Mouse (Mus musculus) liver, embryonic 11.5 days (tissue): Measurements from ENCODE around the gene Gnat2. TPM values are rescaled to one million over a fixed set of nuclear protein-coding genes. Genes with fewer than 3 reads are reported as not detected.

Experiments used
- ATAC-seq: fragments of 200-750 bp; cut with Nextera tagmentation; replicated peaks from 2 replicates; pipeline ENCODE4 v1.8.0; 2017; ENCODE audit warnings: moderate number of reproducible peaks, mild to moderate bottlenecking, moderate TSS enrichment, moderate library complexity; ENCODE audit not compliant: low FRiP score
- DNase-seq: peaks from one replicate; pipeline ENCODE4 v3.0.0-alpha.2; 2017; ENCODE audit warnings: low spot score
- H3K27ac ChIP-seq: fragments of 300-500 bp; sonication (generic); 2 replicates; pipeline ENCODE4 v1.5.1; 2014; ENCODE audit warnings: mild to moderate bottlenecking, low read depth, low read length, control low read depth
- H3K27me3 ChIP-seq: fragments of 300-500 bp; sonication (generic); replicated peaks from 2 replicates; pipeline ENCODE4 v1.6.1; 2014; ENCODE audit warnings: low read length, mixed read lengths; ENCODE audit not compliant: control insufficient read depth, insufficient read depth
- H3K36me3 ChIP-seq: fragments of 300-500 bp; sonication (generic); 2 replicates; pipeline ENCODE4 v1.6.1; 2014; ENCODE audit warnings: mild to moderate bottlenecking, low read length, moderate library complexity, mixed read lengths; ENCODE audit not compliant: control insufficient read depth, insufficient read depth
- H3K4me1 ChIP-seq: fragments of 300-500 bp; sonication (generic); replicated peaks from 2 replicates; pipeline ENCODE4 v1.6.1; 2014; ENCODE audit warnings: low read length, mixed read lengths; ENCODE audit not compliant: control insufficient read depth, insufficient read depth
- H3K4me2 ChIP-seq: fragments of 300-500 bp; sonication (generic); 2 replicates; pipeline ENCODE4 v1.6.1; 2014; ENCODE audit warnings: mild to moderate bottlenecking, control low read depth, moderate library complexity
- H3K4me3 ChIP-seq: fragments of 300-500 bp; sonication (generic); 2 replicates; pipeline ENCODE4 v1.5.1; 2014; ENCODE audit warnings: low read depth, low read length, control low read depth
- H3K9ac ChIP-seq: fragments of 300-500 bp; sonication (generic); 2 replicates; pipeline ENCODE4 v1.6.1; 2014; ENCODE audit warnings: low read depth, low read length, control low read depth
- H3K9me3 ChIP-seq: fragments of 300-500 bp; sonication (generic); 2 replicates; pipeline ENCODE4 v1.6.1; 2016; ENCODE audit warnings: low read length, inconsistent platforms, mixed read lengths; ENCODE audit not compliant: control insufficient read depth
- WGBS: fragments of 180-500 bp; shearing (Covaris S2); extraction: QIAGEN DNeasy Blood & Tissue Kit; methylation state at CpG from one replicate; pipeline ENCODE4 v1.1.7; 2014; 5-methylcytosine and 5-hydroxymethylcytosine counted together
- polyA plus RNA-seq: library from polyadenylated mRNA; unstranded; fragments of >200 nt; fragmentation: Nextera tagmentation; extraction: Ambion mirVana; gene quantifications from 2 replicates; pipeline ENCODE4 v1.2.1, GENCODE M21; 2014

The Gnat2 gene
- polyA plus RNA-seq, 1 experiment from 2014 or later, result 4.2 TPM

DNA sequence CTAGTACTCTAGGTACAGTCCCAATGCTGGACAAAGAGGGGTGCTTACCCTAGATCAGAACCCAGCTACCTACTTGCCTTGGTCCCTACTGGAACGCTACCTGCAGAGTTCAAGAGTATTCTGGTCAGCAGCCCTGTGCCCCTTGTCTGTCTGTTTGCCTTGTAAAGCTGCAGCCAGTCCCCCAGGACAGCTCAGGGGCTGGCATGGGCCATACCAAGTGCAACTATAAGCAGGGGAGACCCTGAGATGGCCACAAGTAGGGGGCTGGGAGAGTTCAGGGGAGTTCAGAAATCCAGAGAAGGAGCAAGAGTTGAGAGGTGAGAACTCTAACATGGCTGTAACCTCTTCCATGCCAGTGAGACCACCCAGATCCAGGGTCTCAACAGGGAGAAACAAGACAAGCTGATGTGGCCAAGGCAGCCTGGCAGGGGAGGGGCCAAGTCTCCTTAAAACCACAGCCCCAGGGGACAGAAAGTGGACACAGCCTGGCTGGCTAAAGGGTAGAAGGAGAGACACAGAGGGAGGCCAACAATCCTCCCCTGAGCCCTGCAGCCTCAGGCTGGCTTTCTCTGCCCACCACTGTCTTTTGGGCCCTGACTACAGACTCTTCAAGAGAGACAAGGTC, 10.2 kb upstream of the Gnat2 start:
- DNase-seq (no peak), ATAC-seq (no peak)
- 67% methylated on average over 1 of the region's 1 CpGs for WGBS
- Histone ChIP-seq H3K27ac (peak overlapping the region; percentile 50; the same call in 1 of the 2 replicates), H3K9me3 (no peaks in the 10 kb centered on the region), H3K4me1 (peaks cover 38% of the 10 kb centered on the region), H3K4me3 (peak overlapping the region; percentile 92), H3K4me2 (peak overlapping the region; percentile 83), H3K9ac (peak overlapping the region; percentile 97), H3K27me3 (no peaks in the 10 kb centered on the region), H3K36me3 (peaks cover 32% of the 10 kb centered on the region)

DNA sequence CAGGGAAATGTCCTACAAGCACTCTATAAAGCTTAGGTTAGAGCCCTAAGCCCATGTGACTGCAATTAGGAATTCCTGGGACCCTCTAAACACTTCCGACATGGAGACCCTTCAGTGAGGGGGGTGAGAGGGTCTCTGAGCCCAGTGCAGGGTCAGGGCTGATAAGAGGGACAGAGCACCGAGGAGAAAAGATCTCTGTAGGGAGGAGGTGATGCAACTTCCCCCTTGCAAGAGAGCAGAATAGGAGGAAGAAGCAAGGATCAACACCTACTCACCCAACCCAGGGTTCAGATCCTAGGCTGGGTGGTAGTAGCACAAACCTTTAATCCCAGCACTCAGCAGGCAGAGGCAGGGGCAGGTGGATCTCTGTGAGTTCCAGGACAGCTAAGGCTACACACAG, 9.4 kb upstream of the Gnat2 start:
- H3K4me2 ChIP-seq, result peak overlapping the region; percentile 83
- H3K27ac ChIP-seq, result peak overlapping the region; percentile 50

DNA sequence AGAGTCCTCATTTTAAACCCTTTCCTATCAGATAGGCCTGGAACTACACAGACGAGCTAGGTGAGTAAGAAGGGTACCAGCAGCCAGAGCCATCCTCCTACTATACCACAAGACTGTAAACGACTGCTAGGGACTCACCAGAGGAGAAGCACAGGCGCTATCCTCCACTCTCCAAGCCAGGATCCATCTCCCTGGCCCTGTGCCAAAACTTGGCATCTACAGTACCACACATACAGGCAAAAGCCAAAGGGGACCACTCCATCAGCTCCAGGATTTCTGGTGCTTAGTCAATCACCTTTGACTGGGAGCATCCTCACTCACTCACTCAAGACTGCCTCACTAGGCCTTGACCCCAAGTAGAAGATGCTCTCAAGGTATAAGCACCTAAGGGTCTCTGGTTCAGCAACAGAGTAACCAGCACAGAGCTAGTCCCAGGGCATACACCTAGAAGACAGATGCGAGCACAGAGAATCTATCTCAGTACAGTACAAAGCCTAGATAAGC, 8.6 kb upstream of the Gnat2 start:
- 48% methylated on average over 4 of the region's 4 CpGs for WGBS
- DNase-seq (no peak), ATAC-seq (no peak)
- Histone ChIP-seq H3K9me3 (no peaks in the 10 kb centered on the region), H3K36me3 (peaks cover 20% of the 10 kb centered on the region), H3K4me1 (peaks cover 41% of the 10 kb centered on the region), H3K4me2 (peak overlapping the region; percentile 83), H3K27me3 (no peaks in the 10 kb centered on the region), H3K4me3 (peak overlapping the region; percentile 92), H3K27ac (peak overlapping the region; percentile 50; the same call in 1 of the 2 replicates), H3K9ac (peak overlapping the region; percentile 97)

More for the DNA sequence above, 9.4 kb upstream of the Gnat2 start:
- DNase-seq, result no peak
- Histone ChIP-seq H3K4me3 (peak overlapping the region; percentile 92), H3K36me3 (peaks cover 26% of the 10 kb centered on the region), H3K27me3 (no peaks in the 10 kb centered on the region), H3K9me3 (no peaks in the 10 kb centered on the region), H3K4me1 (peaks cover 40% of the 10 kb centered on the region), H3K9ac (peak overlapping the region; percentile 97)
- 22% methylated on average over 2 of the region's 2 CpGs for WGBS
- no peak for ATAC-seq

DNA sequence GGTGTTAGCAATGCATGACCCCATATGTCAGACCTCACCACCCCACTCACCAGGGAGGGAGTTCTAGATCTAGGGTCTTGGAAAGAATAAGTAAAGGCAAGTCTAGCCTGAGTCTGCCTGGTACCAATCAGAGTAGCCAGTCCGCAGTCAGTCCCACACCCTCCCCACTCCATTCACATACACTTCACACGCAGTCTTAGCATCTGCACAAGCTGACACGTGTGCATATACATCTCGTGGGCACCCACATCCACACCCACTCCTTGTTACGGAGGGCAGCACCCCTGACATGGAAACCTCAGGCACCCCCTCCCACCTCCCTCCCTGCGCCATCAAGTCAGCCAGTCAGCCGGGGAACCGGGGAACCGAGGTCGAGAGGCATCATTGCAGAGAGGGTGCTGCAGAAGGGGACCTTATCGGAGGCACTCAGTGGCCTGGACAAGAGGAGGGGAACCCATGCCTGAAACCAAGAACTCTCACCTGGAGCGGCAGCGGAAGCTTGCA, 7.8 kb upstream of the Gnat2 start:
- WGBS, result 15% methylated on average over 13 of the region's 13 CpGs
- peaks cover 47% of the 10 kb centered on the region for H3K4me1 ChIP-seq
- peak overlapping the region; percentile 92 for H3K4me3 ChIP-seq
- H3K9me3 ChIP-seq, result no peaks in the 10 kb centered on the region
- peaks cover 13% of the 10 kb centered on the region; the same call in 1 of the 2 replicates for H3K36me3 ChIP-seq
- H3K27me3 ChIP-seq, result no peaks in the 10 kb centered on the region
- H3K4me2 ChIP-seq, result peak overlapping the region; percentile 83
- ATAC-seq (peak; percentile 20), DNase-seq (no peak)
- H3K9ac ChIP-seq, result peak overlapping the region; percentile 97
- peak overlapping the region; percentile 98 for H3K27ac ChIP-seq

DNA sequence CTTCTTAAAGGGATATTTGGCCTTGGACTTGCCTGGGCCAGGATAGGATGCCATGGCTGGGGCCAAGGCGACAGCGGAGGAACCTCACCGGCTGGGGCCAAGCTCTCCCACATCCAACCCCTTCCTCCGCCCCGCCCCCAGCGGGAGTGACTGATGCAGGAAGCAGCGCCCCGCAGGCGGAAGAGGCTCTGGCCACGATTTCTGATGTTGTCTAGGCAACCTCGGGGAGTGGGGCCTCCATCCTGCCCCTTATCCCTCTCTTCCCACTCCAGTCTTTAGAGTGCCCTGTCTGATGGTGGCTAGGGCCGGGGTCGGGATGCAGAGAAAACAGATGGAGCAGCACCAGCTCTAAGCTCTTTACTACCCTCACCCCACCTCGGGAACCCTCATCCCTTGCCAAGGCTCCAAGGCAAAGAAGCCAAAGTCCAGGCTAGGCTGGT, 7.3 kb upstream of the Gnat2 start:
- Histone ChIP-seq H3K4me1 (peaks cover 49% of the 10 kb centered on the region), H3K4me3 (peak overlapping the region; percentile 92), H3K4me2 (peak overlapping the region; percentile 83), H3K9ac (peak overlapping the region; percentile 97), H3K27ac (peak overlapping the region; percentile 98), H3K9me3 (no peaks in the 10 kb centered on the region), H3K27me3 (no peaks in the 10 kb centered on the region), H3K36me3 (peaks cover 9% of the 10 kb centered on the region; the same call in 1 of the 2 replicates)
- ATAC-seq (peak; percentile 81), DNase-seq (peak; percentile 91)
- WGBS, result under 1% methylated on average over 14 of the region's 14 CpGs

DNA sequence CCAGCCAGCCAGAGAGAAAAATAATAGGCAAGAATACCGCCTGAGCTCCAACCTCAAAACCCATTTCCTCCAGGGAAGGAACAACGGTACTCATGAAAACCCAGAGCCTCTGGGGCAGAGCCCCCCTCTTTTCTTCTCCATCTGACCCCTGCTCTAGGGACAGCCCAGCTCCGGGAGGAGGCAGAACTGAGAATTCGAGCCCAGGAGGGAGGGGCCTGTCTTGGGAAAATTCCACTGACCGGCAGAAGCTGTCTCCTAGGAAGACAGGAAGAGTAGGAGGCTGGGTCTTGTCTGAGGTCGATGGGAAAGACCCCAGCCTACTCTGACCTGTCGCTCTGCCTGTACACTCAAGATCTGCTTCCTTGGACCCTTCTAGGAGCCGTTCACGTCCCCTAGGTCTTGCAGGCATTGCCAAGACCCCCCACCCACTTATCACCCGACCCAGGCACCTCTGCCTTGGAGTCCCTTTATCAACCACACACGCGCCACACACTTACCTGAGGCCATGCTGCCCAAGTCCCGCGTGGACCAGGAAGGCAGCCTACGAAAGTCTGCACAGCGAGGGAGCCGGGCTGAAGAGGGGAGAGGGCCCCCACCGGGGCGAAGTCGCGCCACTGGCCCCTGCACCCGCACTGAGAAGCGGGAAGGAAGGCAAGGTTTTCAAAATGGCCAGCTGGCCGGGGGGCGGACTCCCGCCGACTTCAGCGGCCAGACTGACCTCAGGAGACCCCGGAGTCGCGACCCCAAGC, 6.7 kb upstream of the Gnat2 start:
- H3K4me2 ChIP-seq, result peak overlapping the region; percentile 83
- H3K27me3 ChIP-seq, result no peaks in the 10 kb centered on the region
- H3K4me3 ChIP-seq, result peak overlapping the region; percentile 92
- peaks cover 51% of the 10 kb centered on the region for H3K4me1 ChIP-seq
- peak overlapping the region; percentile 98 for H3K27ac ChIP-seq
- ATAC-seq (peak; percentile 50), DNase-seq (peak; percentile 62)
- peak overlapping the region; percentile 97 for H3K9ac ChIP-seq
- under 1% methylated on average over 31 of the region's 31 CpGs for WGBS
- H3K9me3 ChIP-seq, result no peaks in the 10 kb centered on the region
- peaks cover 3% of the 10 kb centered on the region; the same call in 1 of the 2 replicates for H3K36me3 ChIP-seq

DNA sequence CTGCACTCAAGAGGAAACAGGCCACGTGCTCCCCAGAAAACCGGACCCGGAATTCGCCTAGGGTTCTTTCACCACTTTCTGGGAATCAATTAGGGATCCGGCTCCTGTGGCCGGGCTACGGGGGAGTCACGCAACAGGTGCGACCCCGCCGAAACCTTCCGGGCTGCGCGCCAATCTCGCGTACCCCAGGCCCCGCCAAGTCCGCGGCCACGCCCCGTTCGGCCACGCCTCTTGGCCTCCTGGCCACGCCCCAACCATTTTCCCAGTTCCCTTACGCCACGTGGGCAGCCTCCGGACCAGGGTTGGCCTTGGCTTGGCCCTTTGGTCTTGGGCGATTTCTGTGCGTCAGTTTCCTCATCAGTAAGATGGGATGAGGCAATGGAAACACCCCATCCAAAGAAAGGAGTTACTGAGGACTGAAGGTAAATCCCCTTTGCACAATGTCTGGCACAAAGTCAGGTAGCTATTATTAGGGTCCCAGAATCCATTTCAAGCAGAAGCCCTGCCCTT, 6.1 kb upstream of the Gnat2 start, which contains the start of gene Ampd2:
Ampd2 (minus strand) TSS at position 182 of the 510 bp plus-strand sequence.
- DNase-seq (peak; percentile 85), ATAC-seq (peak; percentile 62)
- H3K4me3 ChIP-seq, result peak within 1 kb of the TSS; percentile 92
- H3K4me2 ChIP-seq, result peak within 1 kb of the TSS; percentile 83
- peaks cover 51% of the 10 kb centered on the region for H3K4me1 ChIP-seq
- H3K9ac ChIP-seq, result peak within 1 kb of the TSS; percentile 97
- no peaks in the 10 kb centered on the region for H3K27me3 ChIP-seq
- H3K27ac ChIP-seq, result peak within 1 kb of the TSS; percentile 98
- H3K9me3 ChIP-seq, result no peaks in the 10 kb centered on the region
- WGBS, result under 1% methylated on average over 29 of the region's 29 CpGs
- 0 out of 2 replicates have a peak, but pooled peaks cover 2% of the 10 kb centered on the region for H3K36me3 ChIP-seq

DNA sequence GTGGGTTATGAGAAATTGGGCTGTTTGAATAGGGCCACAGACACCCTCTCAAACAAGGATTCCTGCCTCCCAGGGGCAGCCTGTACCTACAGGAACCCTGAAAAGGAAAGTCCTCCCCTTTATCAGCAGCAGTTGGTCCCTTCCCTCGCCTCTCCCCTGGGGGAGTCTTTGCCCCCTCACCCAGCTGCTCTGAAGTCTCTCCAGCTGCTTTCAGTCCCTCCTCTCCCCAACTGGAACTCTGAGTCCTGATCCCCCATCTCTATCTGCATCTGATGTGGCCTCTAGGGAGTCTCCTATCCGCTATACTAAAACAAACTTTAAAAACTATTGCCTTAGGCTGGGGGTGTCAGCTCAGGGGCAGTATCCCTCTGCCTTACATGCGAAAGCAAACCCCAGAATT, 5.3 kb upstream of the Gnat2 start:
- peak overlapping the region; percentile 98 for H3K27ac ChIP-seq
- ATAC-seq (no peak), DNase-seq (no peak)
- H3K4me1 ChIP-seq, result peaks cover 46% of the 10 kb centered on the region
- peak overlapping the region; percentile 83 for H3K4me2 ChIP-seq
- no peaks in the 10 kb centered on the region for H3K9me3 ChIP-seq
- H3K9ac ChIP-seq, result peak overlapping the region; percentile 97
- 0 out of 2 replicates have a peak, but pooled peaks cover 2% of the 10 kb centered on the region for H3K36me3 ChIP-seq
- 64% methylated on average over 3 of the region's 3 CpGs for WGBS
- H3K4me3 ChIP-seq, result peak overlapping the region; percentile 92
- H3K27me3 ChIP-seq, result no peaks in the 10 kb centered on the region
